Mouse (Mus musculus) midbrain, embryonic 14.5 days (tissue): Measurements from ENCODE around the gene Nacc1. TPM values are rescaled to one million over a fixed set of nuclear protein-coding genes. Genes with fewer than 3 reads are reported as not detected.

Experiments
- ATAC-seq: fragments of 200-750 bp; cut with Nextera tagmentation; 2 replicates; pipeline ENCODE4 v1.8.0; 2017; ENCODE audit warnings: moderate number of reproducible peaks, moderate library complexity; ENCODE audit not compliant: low FRiP score, low TSS enrichment
- DNase-seq: peaks from one replicate; pipeline ENCODE4 v3.0.0-alpha.2; 2015
- H3K27ac ChIP-seq: fragments of 300-500 bp; sonication (generic); replicated peaks from 2 replicates; pipeline ENCODE4 v1.5.1; 2014; ENCODE audit warnings: mild to moderate bottlenecking, low read depth, low read length, moderate library complexity
- H3K27me3 ChIP-seq: fragments of 300-500 bp; sonication (generic); 2 replicates; pipeline ENCODE4 v1.6.1; 2014; ENCODE audit warnings: low read length, control low read depth, mixed read lengths; ENCODE audit not compliant: control insufficient read depth, insufficient read depth
- H3K36me3 ChIP-seq: fragments of 300-500 bp; sonication (generic); 2 replicates; pipeline ENCODE4 v1.6.1; 2014; ENCODE audit warnings: low read length, control low read depth; ENCODE audit not compliant: control insufficient read depth, insufficient read depth
- H3K4me1 ChIP-seq: fragments of 300-500 bp; sonication (generic); 2 replicates; pipeline ENCODE4 v1.6.1; 2014; ENCODE audit warnings: mild to moderate bottlenecking, antibody characterized with exemption, low read length, control low read depth; ENCODE audit not compliant: control insufficient read depth, insufficient read depth
- H3K4me2 ChIP-seq: fragments of 300-500 bp; sonication (generic); 2 replicates; pipeline ENCODE4 v1.6.1; 2014; ENCODE audit warnings: mild to moderate bottlenecking, low read length, moderate library complexity
- H3K4me3 ChIP-seq: fragments of 300-500 bp; sonication (generic); replicated peaks from 2 replicates; pipeline ENCODE4 v1.5.1; 2014; ENCODE audit warnings: low read depth, low read length
- H3K9ac ChIP-seq: fragments of 300-500 bp; sonication (generic); replicated peaks from 2 replicates; pipeline ENCODE4 v1.6.1; 2014; ENCODE audit warnings: mild to moderate bottlenecking, low read length, moderate library complexity
- H3K9me3 ChIP-seq: fragments of 300-500 bp; sonication (generic); 2 replicates; pipeline ENCODE4 v1.6.1; 2016; ENCODE audit warnings: low read length, control low read depth, mixed read lengths; ENCODE audit not compliant: control insufficient read depth
- WGBS: fragments of 180-500 bp; shearing (Covaris S2); extraction: QIAGEN DNeasy Blood & Tissue Kit; methylation state at CpG from one replicate; pipeline ENCODE4 v1.1.7; 2014; 5-methylcytosine and 5-hydroxymethylcytosine counted together
- polyA plus RNA-seq: library from polyadenylated mRNA; unstranded; fragments of >200 nt; fragmentation: Nextera tagmentation; extraction: Ambion mirVana; gene quantifications from 2 replicates; pipeline ENCODE4 v1.2.1, GENCODE M21; 2014

Nacc1 gene
- polyA plus RNA-seq, 1 experiment from 2014 or later: 20.2 TPM

GRCm38 (mm10) chr8:84722530-84722849 is 34.8 kb upstream of the Nacc1 start:
- no peak overlapping the region for H3K4me2 ChIP-seq
- 68% methylated on average over 6 of the region's 6 CpGs for WGBS
- H3K27ac ChIP-seq: peak overlapping the region; percentile 81
- H3K9ac ChIP-seq: no peak overlapping the region
- H3K4me3 ChIP-seq: no peak overlapping the region
- H3K9me3 ChIP-seq: no peaks in the 10 kb centered on the region
- peaks cover 1% of the 10 kb centered on the region; the same call in 1 of the 2 replicates for H3K27me3 ChIP-seq
- ATAC-seq (peak; percentile 9; the same call in 1 of the 2 replicates), DNase-seq (no peak)
- H3K4me1 ChIP-seq: peaks cover 30% of the 10 kb centered on the region
- H3K36me3 ChIP-seq: no peaks in the 10 kb centered on the region

GRCm38 (mm10) chr8:84718959-84719690 is 31.5 kb upstream of the Nacc1 start:
- ATAC-seq: no peak
- no peak overlapping the region for H3K4me3 ChIP-seq
- H3K27me3 ChIP-seq: peaks cover 14% of the 10 kb centered on the region; the same call in 1 of the 2 replicates
- peaks cover 29% of the 10 kb centered on the region for H3K4me1 ChIP-seq
- 89% methylated on average over 5 of the region's 5 CpGs for WGBS
- H3K9me3 ChIP-seq: no peaks in the 10 kb centered on the region
- no peak overlapping the region for H3K9ac ChIP-seq
- no peaks in the 10 kb centered on the region for H3K36me3 ChIP-seq
- no peak for DNase-seq
- H3K27ac ChIP-seq: no peak overlapping the region
- H3K4me2 ChIP-seq: no peak overlapping the region

GRCm38 (mm10) chr8:84718476-84718875 is 30.8 kb upstream of the Nacc1 start:
- Histone ChIP-seq H3K9ac (no peak overlapping the region), H3K27me3 (peaks cover 14% of the 10 kb centered on the region; the same call in 1 of the 2 replicates), H3K36me3 (no peaks in the 10 kb centered on the region), H3K9me3 (no peaks in the 10 kb centered on the region), H3K4me2 (no peak overlapping the region), H3K4me3 (no peak overlapping the region), H3K4me1 (peaks cover 29% of the 10 kb centered on the region), H3K27ac (no peak overlapping the region)
- DNase-seq (no peak), ATAC-seq (no peak)
- WGBS: 75% methylated on average over 5 of the region's 5 CpGs

GRCm38 (mm10) chr8:84716790-84717189 is 29.1 kb upstream of the Nacc1 start:
- DNase-seq (no peak), ATAC-seq (no peak)
- Histone ChIP-seq H3K9ac (no peak overlapping the region), H3K36me3 (no peaks in the 10 kb centered on the region), H3K4me2 (no peak overlapping the region), H3K4me3 (no peak overlapping the region), H3K27me3 (peaks cover 14% of the 10 kb centered on the region; the same call in 1 of the 2 replicates), H3K9me3 (no peaks in the 10 kb centered on the region), H3K4me1 (peaks cover 32% of the 10 kb centered on the region), H3K27ac (no peak overlapping the region)
- WGBS: 90% methylated on average over 11 of the region's 11 CpGs

GRCm38 (mm10) chr8:84715893-84716468 is 28.3 kb upstream of the Nacc1 start:
- peak overlapping the region; percentile 12; the same call in 1 of the 2 replicates for H3K4me3 ChIP-seq
- WGBS: 6% methylated on average over 27 of the region's 27 CpGs
- no peak for DNase-seq

GRCm38 (mm10) chr8:84714161-84714560 is 26.5 kb upstream of the Nacc1 start:
- WGBS: 65% methylated on average over 4 of the region's 4 CpGs
- no peak for ATAC-seq
- H3K4me3 ChIP-seq: no peak overlapping the region
- H3K9ac ChIP-seq: 0 out of 2 replicates have a peak overlapping the region, but pooled peaks have one; percentile 6
- peaks cover 14% of the 10 kb centered on the region; the same call in 1 of the 2 replicates for H3K27me3 ChIP-seq
- peaks cover 50% of the 10 kb centered on the region for H3K4me1 ChIP-seq
- no peaks in the 10 kb centered on the region for H3K9me3 ChIP-seq
- H3K27ac ChIP-seq: peak overlapping the region; percentile 78
- no peaks in the 10 kb centered on the region for H3K36me3 ChIP-seq
- no peak overlapping the region for H3K4me2 ChIP-seq
- DNase-seq: no peak

More at GRCm38 (mm10) chr8:84715893-84716468, 28.3 kb upstream of the Nacc1 start:
- no peak for ATAC-seq
- no peak overlapping the region; the same call in 1 of the 2 replicates for H3K27ac ChIP-seq
- peak overlapping the region; percentile 42 for H3K4me2 ChIP-seq
- H3K36me3 ChIP-seq: no peaks in the 10 kb centered on the region
- H3K9ac ChIP-seq: peak overlapping the region; percentile 26; the same call in 1 of the 2 replicates
- peaks cover 40% of the 10 kb centered on the region for H3K4me1 ChIP-seq
- H3K27me3 ChIP-seq: peaks cover 14% of the 10 kb centered on the region; the same call in 1 of the 2 replicates
- no peaks in the 10 kb centered on the region for H3K9me3 ChIP-seq

- DNase-seq (no peak), ATAC-seq (no peak)
- H3K9me3 ChIP-seq: no peaks in the 10 kb centered on the region
- H3K4me3 ChIP-seq: no peak overlapping the region
- peaks cover 16% of the 10 kb centered on the region; the same call in 1 of the 2 replicates for H3K27me3 ChIP-seq
- peaks cover 55% of the 10 kb centered on the region for H3K4me1 ChIP-seq
- H3K9ac ChIP-seq: no peak overlapping the region
- peak overlapping the region; percentile 78 for H3K27ac ChIP-seq
- no peaks in the 10 kb centered on the region for H3K36me3 ChIP-seq
- H3K4me2 ChIP-seq: no peak overlapping the region
- WGBS: 47% methylated on average over 4 of the region's 4 CpGs
Measured at GRCm38 (mm10) chr8:84713381-84713780, 25.7 kb upstream of the Nacc1 start.

GRCm38 (mm10) chr8:84712759-84713120 is 25.1 kb upstream of the Nacc1 start:
- no peak for DNase-seq
- Histone ChIP-seq H3K27ac (peak overlapping the region; percentile 81), H3K4me2 (no peak overlapping the region), H3K4me1 (peaks cover 60% of the 10 kb centered on the region), H3K36me3 (no peaks in the 10 kb centered on the region), H3K4me3 (no peak overlapping the region), H3K9me3 (no peaks in the 10 kb centered on the region), H3K27me3 (peaks cover 21% of the 10 kb centered on the region; the same call in 1 of the 2 replicates), H3K9ac (no peak overlapping the region)
- ATAC-seq: peak; percentile 18; the same call in 1 of the 2 replicates
- 9% methylated on average over 3 of the region's 3 CpGs for WGBS
